Mouse (Mus musculus) MN1 (cell line): ENCODE measurements around the gene Sema4f.
A peak's percentile ranks its signal among the peaks of the same experiment; 100 is the strongest.

Experiments
- DNase-seq: peaks from one replicate; pipeline ENCODE4 v3.0.0-alpha.2; 2016; ENCODE audit warnings: low spot score

Gene Sema4f

DNA sequence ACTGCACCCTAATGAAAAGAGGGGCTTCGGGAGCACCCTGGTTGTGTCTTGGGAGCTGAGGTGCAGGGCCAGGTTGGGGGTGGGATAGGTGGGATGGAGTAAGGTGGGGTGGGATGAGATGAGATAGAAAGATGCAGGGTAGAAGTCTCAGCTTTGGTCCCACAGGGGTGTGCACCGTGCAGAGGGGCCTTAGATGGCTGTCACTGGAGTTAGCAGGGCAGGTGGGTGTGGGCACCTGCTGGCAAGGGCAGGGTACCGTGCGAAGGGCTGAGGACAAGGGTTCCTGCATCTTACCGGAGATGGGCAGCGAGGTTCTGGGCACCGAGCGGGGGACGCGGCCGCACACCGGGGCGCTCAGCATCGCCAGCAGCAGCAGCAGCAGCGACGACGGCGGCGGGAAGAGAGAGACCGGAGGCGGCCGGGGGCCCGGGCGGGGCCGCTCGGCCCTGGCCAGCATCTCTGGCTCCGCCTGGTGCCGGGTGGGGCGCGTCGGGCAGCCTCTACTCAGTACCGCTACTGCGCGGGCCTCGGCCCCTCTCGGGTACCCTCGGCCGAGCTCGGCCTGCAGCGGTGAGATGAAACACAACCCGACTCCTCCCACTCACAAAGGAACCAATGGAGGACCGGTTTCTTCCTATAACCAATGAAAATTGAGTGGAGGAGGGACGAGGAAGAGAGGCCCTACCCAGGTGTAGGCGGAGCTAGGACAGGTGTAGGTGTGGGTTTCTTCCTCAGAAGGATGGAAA lies at the start of gene Sema4f:
Gene Sema4f (minus strand): TSS at position 603 of the 746 bp plus-strand sequence.
- peak; percentile 31 for DNase-seq

DNA sequence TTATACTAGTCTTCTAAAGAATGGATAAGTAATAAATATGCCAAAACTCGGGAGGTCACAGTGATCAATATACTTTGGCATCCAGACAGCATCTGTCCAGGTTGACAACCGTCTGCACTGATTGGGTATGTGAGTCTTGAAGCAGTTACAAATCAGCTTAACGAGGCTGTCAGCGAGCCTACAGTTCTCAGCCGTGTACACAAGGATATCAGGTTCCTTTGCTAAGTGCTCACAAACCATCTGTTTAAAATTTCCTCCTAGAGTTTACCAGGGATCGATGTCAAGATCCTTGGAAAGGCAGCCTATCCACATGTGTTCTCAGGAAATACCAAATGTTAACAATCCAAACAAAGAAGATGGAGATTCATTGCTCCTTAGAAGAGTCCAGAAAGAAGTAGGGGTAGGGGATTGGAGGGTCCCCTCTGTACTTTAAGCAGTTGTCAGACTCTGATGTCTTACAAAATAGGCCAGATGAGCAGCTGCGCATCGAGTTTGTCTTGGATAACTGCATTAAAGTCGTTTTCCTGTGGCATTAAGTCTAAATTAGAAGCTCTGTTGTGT lies 47.9 kb upstream of the Sema4f start:
- DNase-seq, result no peak

DNA sequence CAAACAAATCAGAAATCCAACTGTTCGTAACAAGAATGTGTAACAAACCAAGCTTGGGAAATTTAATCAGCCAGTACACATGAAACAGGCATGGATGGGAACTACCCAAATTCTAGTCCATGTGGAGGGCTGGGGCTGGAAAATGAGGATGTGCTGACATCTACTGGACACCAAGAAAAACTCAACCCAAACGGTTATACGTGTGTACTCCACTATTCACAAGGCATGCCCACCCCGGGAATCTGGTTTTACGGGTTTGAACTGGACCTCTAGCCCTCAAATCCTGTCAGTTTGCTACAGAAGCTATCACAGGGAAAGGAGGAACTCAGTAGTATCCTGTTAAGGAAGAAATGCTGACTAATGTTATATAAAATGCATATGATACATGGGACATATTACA lies 31.5 kb upstream of the Sema4f start:
- peak; percentile 75 for DNase-seq

DNA sequence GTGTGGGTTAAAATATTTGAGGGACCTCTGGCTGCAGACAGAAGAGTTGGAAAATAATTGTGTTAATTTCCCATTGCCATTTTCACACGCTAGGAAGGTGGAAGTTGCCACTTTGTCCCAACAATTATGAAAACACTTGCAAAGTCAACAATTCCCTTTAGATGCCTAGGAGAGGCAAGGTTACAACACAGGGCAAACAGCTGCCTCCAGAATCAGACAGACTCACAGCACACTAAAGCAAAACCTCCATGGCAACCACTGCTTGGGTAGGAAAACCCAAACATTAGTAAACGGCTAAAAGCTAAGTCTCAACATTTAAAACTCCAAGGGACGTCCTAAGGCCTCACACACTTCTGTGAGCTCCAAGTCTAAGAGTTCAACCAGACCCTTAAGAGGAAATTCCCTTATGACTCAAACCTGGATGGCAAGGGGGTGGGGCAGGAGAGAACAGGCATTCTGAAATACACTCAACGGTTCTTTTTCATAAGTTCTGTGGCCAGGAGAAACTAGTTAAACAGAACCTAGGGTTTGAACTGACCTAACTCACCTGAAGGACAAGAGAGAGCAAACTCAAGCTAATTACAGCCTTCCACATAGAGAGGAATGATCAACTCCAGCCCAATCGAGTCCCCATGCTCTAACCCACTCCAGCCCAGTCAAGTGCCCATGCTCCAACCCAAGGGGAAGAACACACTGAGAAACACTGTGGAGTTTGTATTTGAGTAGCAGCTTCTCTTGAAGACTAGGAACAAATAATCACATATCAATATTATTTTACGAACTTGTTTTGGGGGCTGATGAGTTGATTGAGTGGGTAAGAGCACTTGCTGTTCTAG lies 29.9 kb upstream of the Sema4f start:
- no peak for DNase-seq

DNA sequence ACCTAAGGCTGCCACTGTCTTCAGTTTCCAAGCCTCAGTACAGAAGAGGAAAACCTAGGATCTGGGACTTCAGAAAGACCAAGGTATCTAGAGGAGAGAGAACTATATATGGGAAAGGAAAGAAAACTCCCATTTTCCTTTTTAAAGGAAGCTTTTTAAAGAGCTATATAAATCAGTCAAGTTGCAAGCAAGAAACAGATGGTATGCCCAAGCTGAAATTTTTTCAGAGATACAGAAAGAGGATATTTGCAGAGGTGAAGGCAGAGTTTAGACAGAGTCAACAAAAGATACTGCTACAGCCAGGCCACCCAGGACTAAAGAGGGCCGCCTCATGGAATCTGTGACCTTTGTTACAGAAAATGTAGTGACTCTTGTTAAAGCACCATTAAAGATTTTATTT lies 22.1 kb upstream of the Sema4f start:
- DNase-seq, result no peak

DNA sequence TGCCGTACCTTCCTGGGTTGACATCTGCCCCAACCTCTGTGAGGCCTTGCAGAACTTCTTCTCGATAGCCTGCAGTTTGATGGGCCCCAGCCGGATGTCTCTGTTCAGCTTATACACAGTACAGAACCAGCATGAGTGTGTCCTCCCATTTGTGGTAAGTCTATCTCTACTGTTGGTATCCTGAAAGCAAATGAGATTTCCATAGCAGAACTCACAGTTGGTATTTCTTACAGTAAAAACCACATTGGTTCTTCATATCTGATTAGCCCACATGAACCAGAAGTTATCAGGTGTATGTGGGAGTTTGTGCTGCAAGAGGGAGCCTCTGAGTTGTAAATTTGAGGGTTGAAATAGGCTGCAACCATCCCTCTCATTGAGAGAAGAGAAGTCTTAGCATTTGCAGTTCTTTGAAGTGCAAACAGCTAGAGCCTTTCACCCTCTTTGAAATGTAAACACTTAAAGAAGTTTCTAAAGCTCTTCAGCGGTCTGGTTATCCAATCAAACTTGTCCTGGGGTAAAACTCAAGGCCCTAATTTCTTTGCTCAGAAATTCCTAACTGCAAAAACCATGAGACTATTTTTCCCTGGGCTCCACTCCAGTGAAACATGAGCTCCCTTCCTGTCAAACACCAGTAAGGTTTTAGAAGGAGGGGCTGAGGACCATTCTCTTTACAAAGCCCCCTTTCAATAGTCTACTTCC lies 17.1 kb upstream of the Sema4f start:
- no peak for DNase-seq

DNA sequence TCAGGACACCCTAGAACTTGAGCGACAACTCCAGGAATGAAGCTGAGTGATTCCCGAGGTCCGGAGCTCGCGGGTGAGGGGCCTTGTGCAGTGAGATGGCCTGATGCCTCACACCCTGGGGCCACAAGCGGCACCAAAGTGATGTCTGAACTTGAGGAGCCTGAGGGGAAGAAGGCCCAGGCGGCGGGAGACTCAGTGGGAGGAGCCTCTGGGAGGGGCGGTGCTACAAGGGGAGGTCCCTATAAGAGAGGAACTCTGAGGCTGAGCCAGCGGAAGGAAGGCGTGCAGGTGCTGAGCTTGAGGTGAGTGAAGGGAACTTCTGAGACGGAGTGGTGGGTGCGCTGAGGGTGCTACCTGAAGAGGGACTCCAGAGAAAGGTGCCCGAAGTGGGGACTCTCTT lies 7.1 kb upstream of the Sema4f start, which contains the start of gene M1ap:
Gene M1ap (plus strand): TSS at position 252 of the 400 bp plus-strand sequence.
- no peak for DNase-seq

DNA sequence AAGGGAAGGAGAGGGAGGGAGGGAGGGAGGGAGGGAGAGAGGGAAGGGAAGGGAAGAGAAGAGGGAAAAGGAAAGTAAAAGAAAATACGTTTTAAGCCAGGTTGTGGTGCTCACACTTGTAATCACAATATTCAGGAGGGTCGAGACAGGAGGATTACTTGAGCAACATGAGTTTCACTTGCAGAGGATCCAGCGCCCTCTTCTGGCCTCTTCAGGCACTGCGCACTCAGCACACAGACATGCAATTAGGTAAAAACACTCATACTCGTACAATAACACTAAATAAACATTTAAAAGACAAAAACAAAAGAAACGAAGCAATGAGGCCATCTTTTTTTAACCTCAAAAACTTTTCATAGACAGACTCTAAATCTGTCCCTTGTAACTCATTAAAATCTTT lies 6.2 kb upstream of the Sema4f start:
- DNase-seq, result peak; percentile 8

DNA sequence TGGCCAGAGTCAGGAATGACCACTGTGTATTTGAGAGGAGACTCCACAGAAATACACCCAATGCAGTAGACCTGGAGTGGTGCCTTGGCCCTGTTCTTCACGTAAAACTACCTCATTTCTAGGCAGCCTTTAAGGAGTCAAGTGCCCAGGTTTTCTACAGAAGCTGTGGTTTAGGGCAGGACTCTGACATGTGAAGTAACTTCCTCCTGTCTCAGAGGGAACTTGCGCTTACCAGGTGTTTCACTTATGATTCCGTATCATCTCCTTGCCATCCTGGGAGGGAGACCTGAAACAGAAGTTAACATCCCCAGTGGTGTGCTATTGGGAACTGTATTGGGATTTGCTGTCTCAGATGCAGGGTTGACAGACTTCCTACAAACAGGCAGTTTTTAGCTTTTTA lies 1.2 kb upstream of the Sema4f start:
- no peak for DNase-seq

DNA sequence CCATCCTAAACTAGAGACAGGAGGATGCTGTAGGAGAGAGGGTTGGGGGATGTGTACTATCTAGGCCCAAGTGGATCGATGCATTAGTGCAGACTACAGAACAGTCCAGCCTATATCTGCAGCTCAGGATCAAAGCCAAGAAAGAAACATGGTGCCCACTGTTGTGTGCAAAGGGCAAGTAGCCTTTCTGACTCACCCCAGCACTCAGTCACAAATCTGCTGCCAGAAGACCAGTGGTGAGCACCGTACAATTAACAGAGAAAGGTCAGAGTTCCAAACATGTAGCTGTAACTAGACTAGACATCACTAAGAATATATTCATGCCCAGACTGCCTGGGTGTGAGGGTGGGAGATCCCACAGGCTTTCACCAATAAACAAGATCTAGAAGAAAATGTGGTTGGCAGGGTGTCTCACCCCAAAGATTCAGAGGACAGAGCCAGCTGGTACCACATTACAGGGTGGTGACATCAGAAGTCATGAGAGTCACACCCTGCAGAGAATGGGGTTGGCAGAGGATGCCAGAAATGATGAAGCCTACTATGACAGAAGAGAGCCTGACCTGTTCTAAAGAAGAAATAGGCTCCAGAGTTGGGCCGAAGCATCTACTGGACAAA lies 4.8 kb downstream of the Sema4f start:
- no peak for DNase-seq

DNA sequence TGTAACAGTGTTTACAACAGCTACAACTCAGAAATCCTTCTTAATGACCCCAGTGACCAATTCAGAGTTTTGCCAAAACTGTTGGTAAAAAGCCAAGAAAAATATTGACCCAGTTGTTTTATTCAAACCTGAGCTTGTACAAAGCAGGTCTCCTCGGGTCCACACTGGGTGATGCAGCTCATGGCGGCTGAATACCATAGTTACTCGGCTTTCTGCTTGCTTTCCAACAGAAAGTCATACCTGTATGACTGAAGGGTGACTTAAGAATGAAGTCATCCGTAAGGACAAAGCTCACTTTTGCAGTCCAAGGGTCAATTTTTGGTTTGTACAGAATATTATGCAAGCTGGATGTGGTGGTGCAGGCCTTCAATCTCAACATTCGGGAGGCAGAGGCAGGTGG lies 12.0 kb downstream of the Sema4f start:
- DNase-seq, result no peak

DNA sequence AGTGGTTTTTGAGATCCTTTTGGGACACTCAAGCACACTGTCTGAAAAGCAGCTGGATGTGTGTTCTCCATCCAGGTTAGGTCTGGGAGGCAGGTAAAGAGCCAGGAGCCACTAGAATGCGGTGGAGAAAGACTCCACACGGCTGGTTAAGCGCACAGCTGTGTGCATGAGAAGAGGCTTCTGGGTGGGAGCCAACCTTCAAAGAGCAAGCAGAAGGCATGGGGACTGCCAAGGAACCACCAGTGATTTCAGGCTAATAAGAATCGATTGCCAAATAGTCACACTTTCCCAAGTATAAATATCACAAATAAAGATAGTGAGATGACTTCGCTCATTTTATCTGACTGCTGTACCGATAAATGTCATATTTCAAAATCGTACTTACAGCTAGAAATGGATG lies 13.0 kb downstream of the Sema4f start:
- no peak for DNase-seq

DNA sequence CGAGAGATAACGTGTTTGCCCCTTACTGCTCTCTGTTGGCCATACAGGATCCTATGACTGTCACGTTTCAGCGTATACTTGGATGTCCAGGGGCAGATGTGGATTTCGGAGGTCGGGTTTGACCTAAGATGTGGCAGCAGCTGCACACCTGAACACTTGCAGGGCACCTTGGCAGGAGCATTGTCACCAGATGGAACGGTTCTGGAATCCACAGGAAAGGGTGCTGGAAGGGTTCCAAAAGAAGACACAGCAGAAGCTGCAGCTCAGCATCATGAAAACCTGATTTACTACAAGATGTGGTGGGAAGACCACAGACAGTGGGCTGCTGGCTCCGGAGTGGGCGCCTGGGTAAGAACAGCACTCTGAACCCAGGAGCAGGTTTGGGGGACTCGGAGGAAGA lies 13.5 kb downstream of the Sema4f start:
- DNase-seq, result no peak

DNA sequence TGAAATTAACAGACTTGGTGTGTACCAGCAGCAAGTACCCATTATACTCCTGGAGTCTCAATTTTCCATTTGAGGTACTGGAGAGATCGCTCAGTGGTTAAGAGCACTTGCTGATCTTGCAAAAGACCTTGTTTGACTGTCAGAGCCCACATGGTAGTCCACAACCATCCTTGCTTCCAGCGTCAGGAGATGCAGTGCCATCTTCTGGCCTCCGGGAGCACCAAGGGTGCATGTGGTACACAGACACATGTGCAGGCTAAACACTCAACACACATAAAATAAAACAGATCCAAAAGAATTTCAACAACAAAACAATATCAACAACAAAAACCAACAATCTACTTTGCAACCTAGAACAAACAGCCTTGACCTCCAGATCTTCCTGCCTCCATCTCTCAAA lies 14.6 kb downstream of the Sema4f start:
- no peak for DNase-seq

DNA sequence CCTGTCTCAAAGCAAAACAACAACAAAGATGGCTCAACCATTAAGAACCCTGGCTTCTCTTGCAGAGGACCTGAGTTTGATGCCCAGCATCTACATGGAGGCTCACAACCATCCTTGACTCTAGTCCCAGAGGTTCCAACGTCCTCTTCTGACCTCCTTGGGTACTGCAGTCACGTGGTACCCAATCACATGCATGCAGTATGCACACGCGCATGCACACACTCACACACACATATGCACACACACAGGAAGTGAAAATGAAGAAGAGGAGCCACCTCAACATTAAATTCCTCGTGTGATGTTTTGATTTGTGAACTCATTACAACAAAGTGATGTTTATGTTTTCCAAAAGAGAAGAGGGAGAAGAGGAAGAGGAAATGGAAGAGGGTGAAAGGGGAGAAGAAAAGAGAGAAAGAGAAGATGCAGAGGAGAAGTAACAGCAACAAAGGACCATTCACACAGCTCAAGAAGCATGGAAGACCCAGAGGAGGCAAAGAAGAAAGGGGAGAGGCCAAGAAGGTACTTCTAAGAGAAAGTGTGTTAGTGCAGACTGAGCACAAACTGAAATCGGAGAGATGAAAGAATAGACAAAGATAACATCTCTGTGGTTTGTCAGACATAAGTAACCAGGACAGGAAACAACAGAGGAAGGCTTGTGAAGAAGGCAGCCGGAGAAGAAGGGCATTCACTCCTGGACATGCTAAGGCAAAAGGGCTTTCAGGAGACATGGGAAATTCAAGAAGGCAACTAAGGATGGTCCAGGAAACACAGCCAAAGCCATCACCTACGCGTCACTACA lies 17.9 kb downstream of the Sema4f start:
- DNase-seq, result no peak

DNA sequence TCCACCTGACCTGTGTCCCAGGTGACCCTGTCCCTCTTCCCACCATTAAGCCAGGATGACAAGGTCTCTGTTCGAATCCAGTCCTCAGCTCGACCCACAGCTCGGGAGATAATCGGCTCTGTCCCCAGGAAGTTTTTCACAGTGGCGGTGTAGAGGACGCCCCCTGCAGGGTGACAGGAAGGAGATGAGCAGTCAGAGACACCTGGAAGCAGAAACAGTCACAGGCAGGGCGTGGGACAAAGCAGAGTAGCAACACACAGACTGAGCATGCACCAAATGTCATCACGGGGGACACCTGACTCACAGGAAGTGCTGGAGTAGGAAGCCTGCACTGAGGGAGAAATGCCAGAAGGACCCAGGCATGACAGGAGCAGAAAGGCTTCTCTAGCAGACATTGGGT lies 20.0 kb downstream of the Sema4f start:
- DNase-seq, result no peak

DNA sequence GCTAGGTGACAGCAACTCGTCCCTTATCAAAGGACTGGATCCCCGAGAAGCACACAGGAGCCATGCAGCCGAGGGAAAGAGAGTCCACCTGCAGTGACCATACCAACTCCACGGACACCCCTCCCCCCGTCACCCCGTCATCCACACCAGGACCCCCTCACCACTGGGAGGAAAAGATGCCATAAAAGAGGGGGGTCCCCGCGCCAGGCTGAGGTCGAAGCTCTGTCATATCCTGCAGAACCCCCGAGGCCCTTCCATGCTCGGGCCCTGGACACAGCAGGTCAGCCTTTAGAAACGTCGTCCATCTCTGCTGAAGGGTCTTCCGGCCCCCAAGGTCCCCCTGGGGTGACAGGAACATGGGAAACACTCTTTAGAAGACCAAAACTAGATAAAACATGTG lies 21.2 kb downstream of the Sema4f start:
- DNase-seq, result no peak

DNA sequence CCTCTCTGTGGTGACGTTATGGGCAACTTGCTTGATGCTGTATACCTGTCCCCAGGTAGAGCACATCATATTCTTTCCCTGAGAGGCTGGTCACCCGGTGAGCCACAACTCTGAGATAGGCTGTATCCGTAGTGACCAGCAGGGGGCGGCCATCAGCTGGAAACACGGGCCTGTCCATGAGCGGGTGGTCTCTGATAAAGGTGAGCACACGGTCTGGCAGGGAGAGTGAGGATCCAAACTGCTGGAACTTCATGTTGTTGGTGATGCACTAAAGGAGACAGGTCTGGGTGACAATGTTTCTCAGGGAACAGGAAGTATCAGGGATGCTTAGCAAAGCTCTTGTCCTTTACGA lies 21.8 kb downstream of the Sema4f start:
- DNase-seq, result peak; percentile 46

DNA sequence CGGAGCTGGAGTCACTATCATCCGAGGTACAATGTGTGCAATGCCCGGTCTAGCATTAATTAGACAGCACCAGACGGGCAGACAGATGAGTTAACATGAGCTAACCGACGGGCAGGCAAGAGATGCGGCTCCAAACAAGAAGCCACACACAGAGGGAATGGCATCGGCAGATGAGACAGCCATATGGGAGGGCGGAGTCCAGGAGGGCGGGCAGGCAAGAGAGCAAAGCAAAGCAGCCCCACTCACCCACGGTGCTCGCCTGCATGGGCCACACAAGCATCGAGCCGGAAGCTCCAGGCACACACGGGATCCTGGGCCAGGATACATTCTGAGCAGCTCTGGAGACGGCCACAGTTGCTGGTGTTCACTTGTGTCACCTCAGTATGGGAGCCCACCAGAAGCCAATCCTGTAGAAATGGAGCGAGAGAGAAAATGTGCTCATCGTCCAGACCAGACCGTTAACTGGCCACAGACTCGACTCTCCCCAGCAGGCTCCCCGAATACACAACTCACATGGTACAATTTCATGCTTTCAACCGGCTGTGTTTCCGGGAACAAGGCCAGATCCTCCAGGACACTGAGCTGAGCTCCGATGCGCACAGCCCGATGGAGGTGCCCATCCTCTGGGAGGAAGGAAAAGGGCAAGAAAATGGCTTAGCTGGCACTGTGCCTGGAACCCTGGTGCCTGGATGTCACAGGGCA lies 22.3 kb downstream of the Sema4f start:
- peak; percentile 46 for DNase-seq

DNA sequence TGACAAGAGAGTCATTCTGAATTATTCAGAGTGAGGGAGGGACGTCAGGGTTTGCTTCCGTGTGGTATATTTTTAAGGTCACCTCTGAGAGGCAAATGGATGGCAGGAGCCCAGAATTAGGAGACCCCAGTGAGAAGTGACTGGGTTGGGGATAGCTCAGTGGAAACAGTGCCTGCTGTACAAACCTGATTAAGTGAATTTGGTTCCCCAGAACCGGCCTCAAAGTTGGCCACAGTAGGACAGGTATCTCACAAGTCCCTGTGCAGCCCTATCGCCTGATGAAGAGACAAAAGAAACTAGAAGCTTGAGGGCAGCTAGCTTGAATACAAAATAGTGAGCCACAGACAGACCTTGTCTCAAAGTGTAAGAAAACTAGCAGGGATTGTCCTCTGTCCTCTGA lies 23.1 kb downstream of the Sema4f start:
- DNase-seq, result no peak

DNA sequence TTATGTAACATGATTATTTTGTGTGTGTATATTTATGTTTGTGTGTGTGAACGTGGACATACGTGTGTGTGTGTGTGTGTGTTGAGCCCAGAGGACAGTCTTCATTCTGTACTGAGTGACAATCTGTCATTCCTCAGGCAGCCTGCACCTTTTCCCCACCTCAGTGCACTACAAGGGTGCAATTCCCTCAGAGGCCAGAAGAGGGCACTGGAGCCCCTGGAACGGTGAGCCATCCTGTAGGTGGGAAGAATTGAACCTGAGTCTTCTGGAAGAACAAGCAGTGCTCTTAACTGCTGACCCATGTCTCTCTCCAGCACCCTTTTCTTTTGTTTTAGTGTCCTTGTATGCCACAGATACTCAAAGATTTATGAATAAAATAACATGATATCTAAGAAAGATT lies 23.7 kb downstream of the Sema4f start:
- peak; percentile 33 for DNase-seq
